Mouse (Mus musculus): ENCODE results near the gene Aggf1. TPM values are rescaled to one million over a fixed set of nuclear protein-coding genes. Genes with fewer than 3 reads are reported as not detected.

Aggf1 gene
- polyA plus RNA-seq, 1 experiment from 2014 or later, result 33.6 TPM

DNA sequence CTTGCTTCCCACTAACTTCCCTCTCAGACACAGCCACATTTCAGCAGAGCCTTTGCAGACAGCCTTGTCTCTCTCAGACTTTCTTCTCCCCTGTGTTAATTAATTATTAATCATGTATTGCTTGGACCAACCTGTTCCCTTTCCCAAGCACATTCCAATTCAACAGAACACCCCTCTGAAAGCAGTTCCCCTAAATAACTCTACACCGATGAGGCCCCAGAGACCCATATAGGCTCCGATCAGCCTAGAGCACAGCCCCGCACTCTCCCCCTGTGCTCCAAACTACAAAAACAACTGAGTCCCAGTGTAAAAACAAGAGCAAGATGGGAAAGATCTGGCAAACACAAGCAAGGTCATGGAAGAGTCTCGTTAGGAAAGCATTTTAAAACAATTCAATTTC, 68.6 kb downstream of the Aggf1 start:
- no peak overlapping the region for H3K9ac ChIP-seq
- no peaks in the 10 kb centered on the region for H3K27me3 ChIP-seq (replicated peaks)
- no peaks in the 10 kb centered on the region for H3K9me3 ChIP-seq
- peak; percentile 22; the same call in 1 of the 2 replicates for ATAC-seq (ENCODE audit: insufficient read depth, low FRiP score, low read depth)
- no peak overlapping the region for H3K4me2 ChIP-seq
- no peaks in the 10 kb centered on the region for H3K36me3 ChIP-seq
- 64% methylated on average over 4 of the region's 4 CpGs for WGBS
- H3K4me1 ChIP-seq, result no peaks in the 10 kb centered on the region
- H3K27ac ChIP-seq, result no peak overlapping the region
- no peak overlapping the region for H3K4me3 ChIP-seq (replicated peaks)

Other genes with a start within 250 kb of the Aggf1 start
- 7.4 and 9.2 TPM in 2 replicates for gene Pde8b, start 125.0 kb downstream of the Aggf1 start, polyA plus RNA-seq (2015; fragmentation: Nextera tagmentation; extraction: Ambion mirVana)
- 51.3 and 60.1 TPM in 2 replicates for gene Zbed3, start 51.7 kb downstream of the Aggf1 start, polyA plus RNA-seq (2015; fragmentation: Nextera tagmentation; extraction: Ambion mirVana)
- gene Crhbp, start 69.6 kb upstream of the Aggf1 start, polyA plus RNA-seq (2015; fragmentation: Nextera tagmentation; extraction: Ambion mirVana), result 0.28 and 0.30 TPM in 2 replicates
- gene S100z, start 103.4 kb upstream of the Aggf1 start, polyA plus RNA-seq (2015; fragmentation: Nextera tagmentation; extraction: Ambion mirVana), result not detected in 2 replicates
- 11.4 and 12.6 TPM in 2 replicates for gene F2rl1, start 149.9 kb upstream of the Aggf1 start, polyA plus RNA-seq (2015; fragmentation: Nextera tagmentation; extraction: Ambion mirVana)
- 67.5 and 68.7 TPM in 2 replicates for gene F2r, start 243.1 kb upstream of the Aggf1 start, polyA plus RNA-seq (2015; fragmentation: Nextera tagmentation; extraction: Ambion mirVana)

All from stomach, embryonic 15.5 days (tissue).